Mouse (Mus musculus): ENCODE data around the gene Tial1.

Gene Tial1

GRCm38 (mm10) chr7:128461285-128462215 is at the start of gene Tial1:
TSS of gene Tial1 (minus strand) at chr7:128461717.
- DNase-seq (ENCODE audit: low spot score), result peak; percentile 87

GRCm38 (mm10) chr7:128504091-128504490 is 42.6 kb upstream of the Tial1 start:
- no peak for DNase-seq (ENCODE audit: low spot score)

- no peak for DNase-seq (ENCODE audit: low spot score)
Measured at GRCm38 (mm10) chr7:128499801-128500200, 38.3 kb upstream of the Tial1 start.

DNA sequence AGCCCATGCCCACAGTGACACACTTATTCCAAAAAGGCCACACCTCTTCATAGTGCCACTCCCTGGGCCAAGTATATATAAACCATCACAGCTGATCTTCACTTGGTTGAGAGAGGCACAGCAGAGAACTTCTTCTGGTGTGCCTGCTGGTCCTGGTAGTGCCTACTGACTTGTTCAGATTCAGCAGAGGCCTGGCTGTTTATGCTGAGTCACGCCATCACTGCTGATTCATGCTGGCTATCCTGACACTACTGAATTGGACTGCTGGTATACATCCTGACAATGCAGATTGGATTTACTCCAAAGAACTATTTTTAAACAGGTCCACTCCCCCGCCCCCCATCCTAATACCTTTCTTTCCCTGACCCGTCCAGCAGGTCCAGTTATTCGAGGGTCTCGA is 33.0 kb upstream of the Tial1 start:
- no peak for DNase-seq (ENCODE audit: low spot score)

GRCm38 (mm10) chr7:128488986-128489385 is 27.5 kb upstream of the Tial1 start:
- DNase-seq (ENCODE audit: low spot score), result no peak

GRCm38 (mm10) chr7:128474322-128474721 is 12.8 kb upstream of the Tial1 start:
- peak; percentile 70 for DNase-seq (ENCODE audit: low spot score)

DNA sequence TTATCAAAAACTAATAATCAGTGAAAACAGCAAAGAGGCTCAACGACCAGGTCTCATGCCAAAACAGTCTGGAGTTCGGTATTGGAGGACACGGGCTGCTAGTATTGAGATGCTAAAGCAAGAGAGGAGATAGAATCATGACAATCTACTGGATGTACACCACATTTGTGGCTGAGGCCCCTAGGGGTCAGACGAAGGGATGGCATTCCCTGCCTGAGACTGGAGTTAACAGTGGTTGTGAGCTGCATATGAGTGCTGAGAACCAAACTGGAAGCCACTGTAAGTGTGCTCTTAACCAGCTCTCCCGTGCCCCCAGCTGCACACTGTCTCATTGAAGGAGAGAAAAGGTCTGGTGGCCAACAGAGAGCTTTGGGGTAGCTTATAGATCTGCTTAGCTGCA is 889 bp upstream of the Tial1 start:
- no peak for DNase-seq (ENCODE audit: low spot score)

- peak; percentile 44 for DNase-seq (ENCODE audit: low spot score)
Measured at GRCm38 (mm10) chr7:128460865-128461228, 670 bp downstream of the Tial1 start.

- peak; percentile 26 for DNase-seq (ENCODE audit: low spot score)
Measured at GRCm38 (mm10) chr7:128460131-128460864, 1.2 kb downstream of the Tial1 start.

DNA sequence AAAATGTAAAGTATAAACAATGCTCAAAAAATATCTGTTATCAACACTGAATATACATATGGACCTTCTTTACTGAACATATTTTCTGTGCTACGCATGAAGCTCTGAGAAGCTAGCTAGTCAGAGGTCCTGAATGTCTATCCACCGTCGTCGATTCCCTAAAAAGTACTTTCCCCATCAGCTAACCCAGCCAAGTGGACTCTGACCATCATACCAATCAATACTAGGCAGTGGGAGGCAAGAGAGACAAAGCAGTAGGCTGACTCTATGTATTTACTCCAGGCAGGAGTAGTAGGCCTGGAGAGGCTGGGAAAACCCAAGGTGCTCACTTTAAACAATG is 1.8 kb downstream of the Tial1 start:
- DNase-seq (ENCODE audit: low spot score), result no peak

- no peak for DNase-seq (ENCODE audit: low spot score)
Measured at GRCm38 (mm10) chr7:128458011-128458410, 3.5 kb downstream of the Tial1 start.

- DNase-seq (ENCODE audit: low spot score), result no peak
Measured at GRCm38 (mm10) chr7:128452731-128453130, 8.8 kb downstream of the Tial1 start.

GRCm38 (mm10) chr7:128440584-128440983 is 20.9 kb downstream of the Tial1 start:
- DNase-seq (ENCODE audit: low spot score), result no peak

DNA sequence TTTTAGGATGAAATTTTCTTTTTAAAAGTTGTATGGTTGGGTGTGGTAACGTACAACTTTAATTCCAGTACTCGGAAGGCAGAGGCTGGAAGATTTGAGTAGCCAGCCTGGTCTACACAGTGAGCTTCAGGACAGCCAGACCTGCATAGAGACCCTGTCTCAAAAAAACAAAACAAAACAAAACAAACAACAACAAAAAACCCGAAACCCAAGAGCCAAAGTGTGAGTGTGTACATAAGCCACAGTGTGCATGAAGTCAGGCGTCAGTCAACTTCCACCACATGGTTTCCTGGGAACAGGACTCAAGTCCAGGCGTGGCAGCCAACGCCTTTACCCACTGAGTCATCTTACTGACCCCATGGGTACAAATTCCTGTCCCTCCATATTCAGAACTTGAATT is 22.3 kb downstream of the Tial1 start:
- DNase-seq (ENCODE audit: low spot score), result no peak

DNA sequence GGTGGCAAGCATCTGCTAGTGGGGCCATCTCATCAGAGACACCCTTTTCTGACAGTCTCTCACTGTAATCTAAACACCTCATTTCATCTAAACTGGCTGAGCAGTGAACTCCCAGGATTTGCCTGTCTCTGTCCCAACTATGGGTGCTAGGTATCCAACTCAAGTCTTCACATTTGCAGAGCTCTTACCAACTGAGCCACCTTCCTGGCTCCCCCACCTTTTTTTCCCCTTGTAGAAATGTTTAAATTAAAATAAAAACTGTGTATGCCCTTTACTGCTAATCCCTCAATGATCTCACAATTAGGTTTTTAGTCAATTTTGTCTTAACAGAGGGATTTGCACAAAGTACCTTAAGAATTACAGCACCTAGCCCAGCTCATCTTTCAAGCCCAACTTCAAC is 23.4 kb downstream of the Tial1 start:
- DNase-seq (ENCODE audit: low spot score), result no peak

DNA sequence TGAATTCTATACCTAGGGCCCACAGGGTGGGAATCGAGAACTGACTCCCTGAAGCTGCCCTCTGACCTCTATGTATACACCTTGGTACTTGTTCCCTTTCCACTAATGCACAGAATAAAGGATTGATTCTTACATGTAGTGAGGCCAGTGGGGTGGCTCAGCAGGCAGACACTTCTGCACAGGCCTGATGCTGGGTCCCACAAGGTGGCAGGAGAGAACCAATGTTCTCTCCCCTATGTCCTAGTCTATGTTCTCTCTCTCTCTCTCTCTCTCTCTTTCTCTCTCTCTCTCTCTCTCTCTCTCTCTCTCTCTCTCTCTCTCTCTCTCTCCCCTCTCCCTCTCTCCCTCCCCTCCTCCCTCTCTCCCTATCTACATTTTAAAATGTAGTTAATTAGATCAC is 28.3 kb downstream of the Tial1 start:
- DNase-seq (ENCODE audit: low spot score), result no peak

- no peak for DNase-seq (ENCODE audit: low spot score)
Measured at GRCm38 (mm10) chr7:128432574-128432973, 28.9 kb downstream of the Tial1 start.

- DNase-seq (ENCODE audit: low spot score), result no peak
Measured at GRCm38 (mm10) chr7:128422491-128422890, 39.0 kb downstream of the Tial1 start.

DNA sequence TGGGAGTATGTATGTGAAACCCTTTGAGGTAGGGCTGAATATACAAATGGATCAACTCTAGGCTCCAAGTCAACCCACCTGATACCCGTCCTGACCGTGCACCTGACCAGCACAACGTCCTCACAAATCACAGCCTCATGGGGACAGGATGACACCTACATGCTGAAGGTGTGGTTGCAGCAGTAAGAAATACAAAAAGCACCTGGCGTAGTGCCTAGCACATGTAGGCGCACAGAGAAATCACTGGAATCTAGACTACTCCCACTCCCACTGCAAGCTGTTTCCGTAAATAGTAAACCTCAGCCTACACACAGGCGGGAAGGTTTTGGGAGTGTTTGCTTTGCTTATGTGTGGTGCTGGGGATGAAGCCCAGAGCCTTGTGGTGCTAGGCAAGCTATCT is 39.8 kb downstream of the Tial1 start:
- DNase-seq (ENCODE audit: low spot score), result no peak

- no peak for DNase-seq (ENCODE audit: low spot score)
Measured at GRCm38 (mm10) chr7:128419690-128420089, 41.8 kb downstream of the Tial1 start.

GRCm38 (mm10) chr7:128417930-128418779 is 43.4 kb downstream of the Tial1 start, which contains the start of gene Rgs10:
TSS of gene Rgs10 (minus strand) at chr7:128418758.
- peak; percentile 66 for DNase-seq (ENCODE audit: low spot score)

GRCm38 (mm10) chr7:128417226-128417929 is 44.1 kb downstream of the Tial1 start:
- DNase-seq (ENCODE audit: low spot score), result no peak
